Mouse (Mus musculus) bone marrow macrophage, adult 2 months (primary cell): ENCODE measurements around the gene Cblb.

Experiments used
- CTCF ChIP-seq: IDR thresholded peaks from 2 replicates; pipeline ENCODE4 v1.5.1; 2012; ENCODE audit warnings: low read depth, mild to moderate bottlenecking, low read length, moderate library complexity
- POLR2A ChIP-seq: IDR thresholded peaks from 2 replicates; pipeline ENCODE4 v1.6.1; 2012; ENCODE audit warnings: mild to moderate bottlenecking, low read depth, low read length, borderline replicate concordance

GRCm38 (mm10) chr16:52051106-52051505 lies 20.1 kb downstream of the Cblb start:
- TF ChIP-seq CTCF, result no peak
- no peak for TF ChIP-seq POLR2A
